Mouse (Mus musculus) cortical plate, adult 2 months (tissue): ENCODE results near the gene Enox1.

Experiments used
- CTCF ChIP-seq: fragments of 200-500 bp; IDR thresholded peaks from 2 replicates; pipeline ENCODE4 v1.5.1; 2011; ENCODE audit warnings: mild to moderate bottlenecking, control low read depth, low read length; ENCODE audit not compliant: insufficient read depth; ENCODE audit errors: extremely low read depth
- POLR2A ChIP-seq: fragments of 200-500 bp; IDR thresholded peaks from 2 replicates; pipeline ENCODE4 v1.6.1; 2011; ENCODE audit warnings: mild to moderate bottlenecking, low read length, control low read depth; ENCODE audit not compliant: insufficient read depth; ENCODE audit errors: extremely low read depth

GRCm38 (mm10) chr14:77387877-77388276 is 231.3 kb downstream of the Enox1 start:
- TF ChIP-seq CTCF (no peak), POLR2A (no peak)
